Mouse (Mus musculus): ENCODE measurements around the gene Mllt11. TPM values are rescaled to one million over a fixed set of nuclear protein-coding genes. Genes with fewer than 3 reads are reported as not detected.
"Not testable (repeated sequence)": the region's sequence is repeated elsewhere in the genome, so short reads cannot be mapped to it uniquely, and the experiment has no call there.

Mllt11 gene
- polyA plus RNA-seq, 1 experiment from 2014 or later: 444 TPM

DNA sequence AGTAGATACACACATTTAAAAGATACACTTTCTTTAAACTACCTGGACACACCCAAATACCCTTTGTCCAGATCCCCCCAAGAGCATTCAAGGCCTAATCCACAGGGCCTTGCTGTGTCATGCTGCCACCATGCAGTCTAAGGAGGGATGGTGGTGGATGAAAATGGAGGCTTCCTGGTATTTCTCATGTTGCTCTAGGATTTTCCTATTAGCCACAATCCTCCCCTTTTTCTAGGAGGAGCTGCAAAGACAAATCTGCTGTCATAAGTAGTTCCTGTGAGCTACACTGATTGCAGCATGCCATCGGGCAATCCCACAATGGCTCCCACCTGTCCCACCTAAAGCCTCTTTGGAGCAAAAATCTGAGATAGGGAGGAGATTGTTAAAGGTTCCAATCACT, 4.8 kb downstream of the Mllt11 start:
- Histone ChIP-seq H3K36me3 (ENCODE audit: control insufficient read depth, insufficient read depth, low read length) (peaks cover 36% of the 10 kb centered on the region), H3K27ac (ENCODE audit: low read depth, low read length) (peak overlapping the region; percentile 98), H3K9ac (ENCODE audit: low read length) (peak overlapping the region; percentile 91), H3K4me1 (ENCODE audit: control insufficient read depth, insufficient read depth, low read length) (peaks cover 42% of the 10 kb centered on the region), H3K4me3 (ENCODE audit: low read depth, low read length) (peak overlapping the region; percentile 89), H3K27me3 (replicated peaks; ENCODE audit: control insufficient read depth, insufficient read depth, low read length) (no peaks in the 10 kb centered on the region), H3K4me2 (ENCODE audit: low read length) (peak overlapping the region; percentile 86), H3K9me3 (replicated peaks; ENCODE audit: control insufficient read depth, low read length) (no peaks in the 10 kb centered on the region)
- peak; percentile 46 for DNase-seq (ENCODE audit: low spot score)
- no peak for ATAC-seq
- WGBS: 5% methylated on average over 1 of the region's 1 CpGs

GRCm38 (mm10) chr3:95224295-95224694, 7.7 kb downstream of the Mllt11 start:
- no peak overlapping the region for H3K27ac ChIP-seq (ENCODE audit: low read depth, low read length)
- no peaks in the 10 kb centered on the region for H3K9me3 ChIP-seq (replicated peaks; ENCODE audit: control insufficient read depth, low read length)
- peak overlapping the region; percentile 25; the same call in 1 of the 2 replicates for H3K9ac ChIP-seq (ENCODE audit: low read length)
- H3K27me3 ChIP-seq (replicated peaks; ENCODE audit: control insufficient read depth, insufficient read depth, low read length): no peaks in the 10 kb centered on the region
- H3K36me3 ChIP-seq (ENCODE audit: control insufficient read depth, insufficient read depth, low read length): peaks cover 53% of the 10 kb centered on the region
- H3K4me2 ChIP-seq (ENCODE audit: low read length): peak overlapping the region; percentile 29
- 8% methylated on average over 6 of the region's 6 CpGs for WGBS
- H3K4me3 ChIP-seq (ENCODE audit: low read depth, low read length): peak overlapping the region; percentile 3; the same call in 1 of the 2 replicates
- H3K4me1 ChIP-seq (ENCODE audit: control insufficient read depth, insufficient read depth, low read length): peaks cover 24% of the 10 kb centered on the region
- DNase-seq (ENCODE audit: low spot score): peak; percentile 43
- ATAC-seq: no peak

- no peak overlapping the region for H3K9ac ChIP-seq (ENCODE audit: low read length)
- ATAC-seq: no peak
- H3K9me3 ChIP-seq (replicated peaks; ENCODE audit: control insufficient read depth, low read length): no peaks in the 10 kb centered on the region
- 100% methylated on average over 2 of the region's 2 CpGs for WGBS
- H3K4me2 ChIP-seq (ENCODE audit: low read length): no peak overlapping the region
- no peak overlapping the region for H3K27ac ChIP-seq (ENCODE audit: low read depth, low read length)
- H3K4me1 ChIP-seq (ENCODE audit: control insufficient read depth, insufficient read depth, low read length): peaks cover 24% of the 10 kb centered on the region
- peaks cover 63% of the 10 kb centered on the region for H3K36me3 ChIP-seq (ENCODE audit: control insufficient read depth, insufficient read depth, low read length)
- H3K27me3 ChIP-seq (replicated peaks; ENCODE audit: control insufficient read depth, insufficient read depth, low read length): no peaks in the 10 kb centered on the region
- DNase-seq (ENCODE audit: low spot score): no peak
- no peak overlapping the region for H3K4me3 ChIP-seq (ENCODE audit: low read depth, low read length)
Observed at GRCm38 (mm10) chr3:95223041-95223440, 8.9 kb downstream of the Mllt11 start.

GRCm38 (mm10) chr3:95218466-95219137, 13.4 kb downstream of the Mllt11 start:
- ATAC-seq (no peak), DNase-seq (ENCODE audit: low spot score) (no peak)
- Histone ChIP-seq H3K27ac (ENCODE audit: low read depth, low read length) (peak overlapping the region; percentile 94; the same call in 1 of the 2 replicates), H3K4me2 (ENCODE audit: low read length) (peak overlapping the region; percentile 41), H3K4me3 (ENCODE audit: low read depth, low read length) (peak overlapping the region; percentile 71; the same call in 1 of the 2 replicates), H3K9ac (ENCODE audit: low read length) (no peak overlapping the region), H3K9me3 (replicated peaks; ENCODE audit: control insufficient read depth, low read length) (no peaks in the 10 kb centered on the region), H3K27me3 (replicated peaks; ENCODE audit: control insufficient read depth, insufficient read depth, low read length) (no peaks in the 10 kb centered on the region), H3K36me3 (ENCODE audit: control insufficient read depth, insufficient read depth, low read length) (peaks cover 54% of the 10 kb centered on the region), H3K4me1 (ENCODE audit: control insufficient read depth, insufficient read depth, low read length) (peaks cover 5% of the 10 kb centered on the region; the same call in 1 of the 2 replicates)
- 78% methylated on average over 6 of the region's 6 CpGs for WGBS

- Histone ChIP-seq H3K27me3 (replicated peaks; ENCODE audit: control insufficient read depth, insufficient read depth, low read length) (no peaks in the 10 kb centered on the region), H3K9ac (ENCODE audit: low read length) (peak within 1 kb of the TSS; percentile 91), H3K4me1 (ENCODE audit: control insufficient read depth, insufficient read depth, low read length) (peaks cover 5% of the 10 kb centered on the region; the same call in 1 of the 2 replicates), H3K36me3 (ENCODE audit: control insufficient read depth, insufficient read depth, low read length) (peaks cover 44% of the 10 kb centered on the region), H3K4me3 (ENCODE audit: low read depth, low read length) (peak within 1 kb of the TSS; percentile 71), H3K4me2 (ENCODE audit: low read length) (peak within 1 kb of the TSS; percentile 41), H3K27ac (ENCODE audit: low read depth, low read length) (peak within 1 kb of the TSS; percentile 94), H3K9me3 (replicated peaks; ENCODE audit: control insufficient read depth, low read length) (no peaks in the 10 kb centered on the region)
- DNase-seq (ENCODE audit: low spot score): peak; percentile 95
- peak; percentile 88 for ATAC-seq
- WGBS: under 1% methylated on average over 56 of the region's 56 CpGs
Observed at GRCm38 (mm10) chr3:95217255-95218134, 14.5 kb downstream of the Mllt11 start, which contains the start of gene Gabpb2. Gabpb2 (minus strand) TSS chr3:95217916.

GRCm38 (mm10) chr3:95216655-95217254, 15.2 kb downstream of the Mllt11 start:
- Histone ChIP-seq H3K4me3 (ENCODE audit: low read depth, low read length) (peak overlapping the region; percentile 71), H3K4me2 (ENCODE audit: low read length) (peak overlapping the region; percentile 41), H3K27ac (ENCODE audit: low read depth, low read length) (peak overlapping the region; percentile 94; the same call in 1 of the 2 replicates), H3K9ac (ENCODE audit: low read length) (peak overlapping the region; percentile 91), H3K27me3 (replicated peaks; ENCODE audit: control insufficient read depth, insufficient read depth, low read length) (no peaks in the 10 kb centered on the region), H3K9me3 (replicated peaks; ENCODE audit: control insufficient read depth, low read length) (no peaks in the 10 kb centered on the region), H3K36me3 (ENCODE audit: control insufficient read depth, insufficient read depth, low read length) (peaks cover 44% of the 10 kb centered on the region), H3K4me1 (ENCODE audit: control insufficient read depth, insufficient read depth, low read length) (peaks cover 5% of the 10 kb centered on the region; the same call in 1 of the 2 replicates)
- ATAC-seq (no peak), DNase-seq (ENCODE audit: low spot score) (no peak)
- 22% methylated on average over 4 of the region's 4 CpGs for WGBS

DNA sequence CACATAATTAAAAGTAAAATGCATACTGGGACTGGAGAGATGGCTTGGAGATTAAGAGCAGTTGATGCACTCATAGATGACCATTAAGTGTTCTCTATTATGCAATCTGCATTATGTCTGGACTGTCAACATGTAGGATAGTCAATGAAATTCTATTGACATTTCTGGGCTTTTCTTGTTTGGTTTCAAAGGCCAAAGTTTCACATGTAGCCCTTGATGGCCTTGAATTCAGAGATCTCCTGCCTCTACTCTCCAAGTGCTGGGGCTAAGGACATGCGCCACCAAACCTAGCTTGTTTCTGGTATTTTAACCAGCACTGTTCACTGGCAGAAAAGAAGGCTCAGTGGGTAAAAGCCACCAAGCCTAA, 18.4 kb downstream of the Mllt11 start:
- Histone ChIP-seq H3K36me3 (ENCODE audit: control insufficient read depth, insufficient read depth, low read length) (peaks cover 18% of the 10 kb centered on the region), H3K27ac (ENCODE audit: low read depth, low read length) (no peak overlapping the region), H3K4me2 (ENCODE audit: low read length) (no peak overlapping the region), H3K9ac (ENCODE audit: low read length) (no peak overlapping the region), H3K9me3 (replicated peaks; ENCODE audit: control insufficient read depth, low read length) (no peaks in the 10 kb centered on the region), H3K27me3 (replicated peaks; ENCODE audit: control insufficient read depth, insufficient read depth, low read length) (no peaks in the 10 kb centered on the region), H3K4me3 (ENCODE audit: low read depth, low read length) (no peak overlapping the region), H3K4me1 (ENCODE audit: control insufficient read depth, insufficient read depth, low read length) (peaks cover 5% of the 10 kb centered on the region; the same call in 1 of the 2 replicates)
- 96% methylated on average over 1 of the region's 1 CpGs for WGBS
- DNase-seq (ENCODE audit: low spot score): no peak
- no peak for ATAC-seq

DNA sequence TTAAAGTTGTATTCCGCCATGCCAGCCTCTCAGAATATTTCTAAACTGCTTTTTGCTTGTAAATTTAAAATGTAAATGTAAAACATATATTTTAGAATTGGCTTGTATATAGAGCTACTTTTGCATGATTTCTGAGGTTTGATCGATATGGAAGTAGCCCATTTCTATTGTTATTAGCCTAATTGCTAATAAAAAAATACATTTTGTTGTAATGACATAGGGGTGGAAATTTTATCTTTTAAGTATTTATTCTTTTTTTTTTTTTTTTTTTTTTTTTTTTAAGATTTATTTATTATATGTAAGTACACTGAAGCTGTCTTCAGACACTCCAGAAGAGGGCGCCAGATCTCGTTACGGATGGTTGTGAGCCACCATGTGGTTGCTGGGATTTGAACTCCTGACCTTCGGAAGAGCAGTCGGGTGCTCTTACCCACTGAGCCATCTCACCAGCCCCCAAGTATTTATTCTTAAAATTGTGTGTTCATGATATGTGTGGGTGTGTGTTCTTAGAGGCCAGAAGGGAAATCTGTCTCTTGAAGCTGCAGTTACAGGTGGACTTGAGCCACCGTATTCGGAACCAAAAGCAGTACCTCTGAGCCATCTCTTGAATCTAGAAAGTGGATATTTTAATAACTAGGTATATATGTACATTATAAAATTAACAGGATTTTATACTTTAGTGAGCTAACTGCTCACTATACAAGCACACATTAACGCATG, 18.9 kb downstream of the Mllt11 start:
- H3K36me3 ChIP-seq (ENCODE audit: control insufficient read depth, insufficient read depth, low read length): peaks cover 14% of the 10 kb centered on the region
- 86% methylated on average over 9 of the region's 10 CpGs for WGBS
- H3K4me1 ChIP-seq (ENCODE audit: control insufficient read depth, insufficient read depth, low read length); H3K4me2 ChIP-seq (ENCODE audit: low read length); H3K9me3 ChIP-seq (replicated peaks; ENCODE audit: control insufficient read depth, low read length); H3K27ac ChIP-seq (ENCODE audit: low read depth, low read length); H3K4me3 ChIP-seq (ENCODE audit: low read depth, low read length); ATAC-seq; DNase-seq (ENCODE audit: low spot score); H3K27me3 ChIP-seq (replicated peaks; ENCODE audit: control insufficient read depth, insufficient read depth, low read length); H3K9ac ChIP-seq (ENCODE audit: low read length): not testable (repeated sequence)
